Mouse (Mus musculus) embryonic facial prominence, embryonic 14.5 days (tissue): ENCODE measurements at regions not wholly inside any gene's neighbourhood (a gene's known extent, or its start where the extent isn't known, plus 50 kb on each side); places are given as distances from the start of the nearest gene placed in this dataset.

Experiments
- ATAC-seq: fragments of 200-750 bp; cut with Nextera tagmentation; 2 replicates; pipeline ENCODE4 v1.8.0; 2017; ENCODE audit warnings: low read depth, moderate number of reproducible peaks, moderate TSS enrichment
- DNase-seq: peaks from one replicate; pipeline ENCODE4 v3.0.0-alpha.2; 2015; ENCODE audit warnings: low spot score
- H3K27ac ChIP-seq: fragments of 300-500 bp; sonication (generic); replicated peaks from 2 replicates; pipeline ENCODE4 v1.5.1; 2014; ENCODE audit warnings: low read depth, mild to moderate bottlenecking, low read length, moderate library complexity
- H3K27me3 ChIP-seq: fragments of 300-500 bp; sonication (generic); replicated peaks from 2 replicates; pipeline ENCODE4 v1.6.1; 2014; ENCODE audit warnings: low read length; ENCODE audit not compliant: control insufficient read depth, insufficient read depth
- H3K36me3 ChIP-seq: fragments of 300-500 bp; sonication (generic); 2 replicates; pipeline ENCODE4 v1.6.1; 2014; ENCODE audit warnings: low read length, mixed read lengths; ENCODE audit not compliant: control insufficient read depth, insufficient read depth
- H3K4me1 ChIP-seq: fragments of 300-500 bp; sonication (generic); 2 replicates; pipeline ENCODE4 v1.6.1; 2014; ENCODE audit warnings: antibody characterized with exemption, low read length; ENCODE audit not compliant: control insufficient read depth, insufficient read depth
- H3K4me2 ChIP-seq: fragments of 300-500 bp; sonication (generic); 2 replicates; pipeline ENCODE4 v1.6.1; 2014; ENCODE audit warnings: low read depth, mild to moderate bottlenecking, low read length, moderate library complexity, mixed read lengths
- H3K4me3 ChIP-seq: fragments of 300-500 bp; sonication (generic); 2 replicates; pipeline ENCODE4 v1.5.1; 2014; ENCODE audit warnings: low read depth, mild to moderate bottlenecking, low read length
- H3K9ac ChIP-seq: fragments of 300-500 bp; sonication (generic); 2 replicates; pipeline ENCODE4 v1.6.1; 2014; ENCODE audit warnings: low read depth, mild to moderate bottlenecking, low read length, moderate library complexity, mixed read lengths
- H3K9me3 ChIP-seq: fragments of 300-500 bp; sonication (generic); 2 replicates; pipeline ENCODE4 v1.6.1; 2016; ENCODE audit warnings: low read length; ENCODE audit not compliant: control insufficient read depth
- WGBS: fragments of 180-500 bp; shearing (Covaris S2); extraction: QIAGEN DNeasy Blood & Tissue Kit; methylation state at CpG from one replicate; pipeline ENCODE4 v1.1.7; 2014; 5-methylcytosine and 5-hydroxymethylcytosine counted together

GRCm38 (mm10) chr15:56166236-56166635 is 1311.2 kb downstream of the Slc22a22 start:
- Histone ChIP-seq H3K9ac (no peak overlapping the region), H3K27ac (no peak overlapping the region), H3K4me1 (peaks cover 6% of the 10 kb centered on the region; the same call in 1 of the 2 replicates), H3K9me3 (no peaks in the 10 kb centered on the region), H3K4me2 (peak overlapping the region; percentile 16; the same call in 1 of the 2 replicates), H3K27me3 (no peaks in the 10 kb centered on the region), H3K36me3 (no peaks in the 10 kb centered on the region), H3K4me3 (no peak overlapping the region)
- peak; percentile 41 for DNase-seq
- ATAC-seq, result peak; percentile 41; the same call in 1 of the 2 replicates
- WGBS, result 37% methylated on average over 6 of the region's 6 CpGs

DNA sequence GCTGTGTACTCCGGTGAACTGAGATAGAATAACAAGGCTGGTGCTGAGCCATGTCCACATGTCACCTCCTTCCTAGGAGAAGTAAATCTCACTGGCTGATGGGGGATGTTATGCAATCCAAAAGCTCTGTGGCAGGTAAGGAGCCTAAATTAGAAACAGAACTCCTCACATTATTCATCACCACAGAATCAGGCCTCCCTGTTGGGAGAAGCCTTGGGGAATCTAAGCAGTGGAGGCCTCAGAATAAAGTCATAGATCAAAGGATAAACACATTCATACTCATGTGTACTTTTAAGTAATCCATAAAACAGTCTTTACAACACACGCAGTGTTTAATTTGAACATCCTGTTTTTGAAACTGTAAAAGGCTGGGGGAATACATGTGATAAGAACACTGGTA is 1318.7 kb downstream of the Slc22a22 start:
- Histone ChIP-seq H3K27ac (no peak overlapping the region), H3K4me2 (no peak overlapping the region), H3K9me3 (0 out of 2 replicates have a peak, but pooled peaks cover 14% of the 10 kb centered on the region), H3K36me3 (no peaks in the 10 kb centered on the region), H3K4me1 (no peaks in the 10 kb centered on the region), H3K4me3 (no peak overlapping the region), H3K27me3 (no peaks in the 10 kb centered on the region), H3K9ac (no peak overlapping the region)
- ATAC-seq, result no peak
- WGBS, result 36% methylated on average over 2 of the region's 2 CpGs
- no peak for DNase-seq

GRCm38 (mm10) chr15:56139451-56139850 is 1338.0 kb downstream of the Slc22a22 start:
- ATAC-seq (no peak), DNase-seq (no peak)
- no peak overlapping the region for H3K9ac ChIP-seq
- 91% methylated on average over 3 of the region's 3 CpGs for WGBS
- no peak overlapping the region for H3K27ac ChIP-seq
- H3K4me2 ChIP-seq, result no peak overlapping the region
- H3K27me3 ChIP-seq, result no peaks in the 10 kb centered on the region
- no peaks in the 10 kb centered on the region for H3K9me3 ChIP-seq
- no peaks in the 10 kb centered on the region for H3K36me3 ChIP-seq
- no peak overlapping the region for H3K4me3 ChIP-seq
- no peaks in the 10 kb centered on the region for H3K4me1 ChIP-seq

DNA sequence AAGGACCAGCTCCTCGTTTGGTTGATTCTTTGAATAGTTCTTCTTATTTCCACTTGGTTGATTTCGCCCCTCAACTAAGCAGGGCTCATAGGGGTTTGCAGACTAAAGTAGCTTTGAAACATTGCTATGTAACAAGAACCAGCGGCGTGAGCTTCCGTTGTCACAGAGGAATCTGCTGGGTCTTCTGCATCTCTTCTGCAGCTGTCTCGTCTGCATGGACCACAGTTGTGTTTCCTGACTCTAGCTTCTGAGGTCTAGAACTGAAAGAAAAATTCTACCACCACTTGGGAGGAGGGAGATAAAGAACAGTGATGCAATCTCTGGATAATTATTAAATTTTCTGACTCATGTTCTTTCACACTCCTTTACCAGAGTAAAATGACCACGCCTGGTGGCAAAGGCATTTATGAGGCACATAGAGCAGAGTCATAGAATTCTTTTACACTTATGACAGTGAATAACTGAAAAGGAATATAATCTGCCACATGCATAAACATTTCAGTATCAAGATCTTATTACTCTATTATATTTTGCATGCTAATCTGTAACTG is 1340.9 kb downstream of the Slc22a22 start:
- Histone ChIP-seq H3K9me3 (no peaks in the 10 kb centered on the region), H3K9ac (no peak overlapping the region), H3K36me3 (no peaks in the 10 kb centered on the region), H3K27ac (no peak overlapping the region), H3K27me3 (no peaks in the 10 kb centered on the region), H3K4me1 (no peaks in the 10 kb centered on the region), H3K4me2 (no peak overlapping the region), H3K4me3 (no peak overlapping the region)
- DNase-seq (no peak), ATAC-seq (no peak)
- WGBS, result 77% methylated on average over 7 of the region's 7 CpGs

DNA sequence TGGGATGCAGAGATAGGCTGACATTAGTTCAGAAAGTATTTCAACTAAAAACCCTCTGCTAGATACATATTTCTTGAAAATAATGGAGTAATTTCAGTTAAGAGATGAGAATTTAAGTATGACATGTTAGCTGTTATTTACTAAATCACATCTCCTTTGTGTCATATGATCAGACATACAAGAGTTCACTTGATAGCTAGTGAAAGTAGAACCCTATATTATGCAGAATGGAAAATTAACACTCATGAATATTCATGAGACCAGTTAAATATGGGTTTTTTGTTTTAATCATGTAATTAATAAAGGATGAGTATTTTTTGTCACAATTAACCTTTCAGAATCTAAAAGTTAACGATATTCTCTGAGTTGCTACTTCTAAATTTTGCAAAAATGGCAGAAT is 1349.4 kb downstream of the Slc22a22 start:
- ATAC-seq (no peak), DNase-seq (no peak)
- Histone ChIP-seq H3K4me3 (no peak overlapping the region), H3K27ac (no peak overlapping the region), H3K4me1 (no peaks in the 10 kb centered on the region), H3K36me3 (no peaks in the 10 kb centered on the region), H3K4me2 (no peak overlapping the region), H3K27me3 (no peaks in the 10 kb centered on the region), H3K9ac (no peak overlapping the region), H3K9me3 (no peaks in the 10 kb centered on the region)
- WGBS, result 86% methylated on average over 1 of the region's 1 CpGs

- Histone ChIP-seq H3K27me3 (no peaks in the 10 kb centered on the region), H3K27ac (no peak overlapping the region), H3K36me3 (no peaks in the 10 kb centered on the region), H3K4me2 (no peak overlapping the region), H3K4me1 (no peaks in the 10 kb centered on the region), H3K4me3 (no peak overlapping the region), H3K9ac (no peak overlapping the region), H3K9me3 (no peaks in the 10 kb centered on the region)
- ATAC-seq, result no peak
- no peak for DNase-seq
These were observed 1357.9 kb downstream of the Slc22a22 start for GRCm38 (mm10) chr15:56119287-56120065.

GRCm38 (mm10) chr15:56108313-56108712 is 1369.1 kb downstream of the Slc22a22 start:
- WGBS, result 36% methylated on average over 2 of the region's 2 CpGs
- H3K4me2 ChIP-seq, result no peak overlapping the region
- peaks cover 11% of the 10 kb centered on the region for H3K4me1 ChIP-seq
- no peak overlapping the region for H3K9ac ChIP-seq
- no peaks in the 10 kb centered on the region for H3K27me3 ChIP-seq
- ATAC-seq, result no peak
- DNase-seq, result peak; percentile 32
- no peak overlapping the region for H3K27ac ChIP-seq
- H3K9me3 ChIP-seq, result no peaks in the 10 kb centered on the region
- no peaks in the 10 kb centered on the region for H3K36me3 ChIP-seq
- H3K4me3 ChIP-seq, result no peak overlapping the region

DNA sequence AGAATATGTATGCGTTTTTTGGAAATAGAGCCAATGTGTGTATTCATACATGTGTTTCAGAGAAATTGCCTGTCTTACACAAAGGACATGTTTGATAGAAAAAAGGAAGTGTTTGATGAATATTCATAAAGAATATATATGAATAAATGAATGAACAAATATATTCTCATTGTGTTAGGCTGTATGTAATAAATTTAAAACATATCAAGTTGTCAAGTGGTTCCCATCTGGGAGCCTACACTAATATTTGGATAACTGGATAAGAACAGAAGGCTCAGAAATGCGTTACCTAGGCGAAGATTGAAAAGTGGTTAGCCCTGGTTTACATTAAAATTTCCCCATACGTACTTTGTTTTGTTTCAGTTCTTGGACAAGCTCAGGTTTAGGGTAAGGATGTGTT is 1369.7 kb downstream of the Slc22a22 start:
- ATAC-seq (no peak), DNase-seq (no peak)
- Histone ChIP-seq H3K9ac (no peak overlapping the region), H3K4me3 (no peak overlapping the region), H3K4me1 (peaks cover 11% of the 10 kb centered on the region), H3K27ac (no peak overlapping the region), H3K27me3 (no peaks in the 10 kb centered on the region), H3K36me3 (no peaks in the 10 kb centered on the region), H3K4me2 (no peak overlapping the region), H3K9me3 (no peaks in the 10 kb centered on the region)
- 45% methylated on average over 4 of the region's 4 CpGs for WGBS
